Mouse (Mus musculus) embryonic facial prominence, embryonic 14.5 days (tissue): ENCODE measurements around the gene Ints6. TPM values are rescaled to one million over a fixed set of nuclear protein-coding genes. Genes with fewer than 3 reads are reported as not detected.

Source experiments
- ATAC-seq: fragments of 200-750 bp; cut with Nextera tagmentation; 2 replicates; pipeline ENCODE4 v1.8.0; 2017; ENCODE audit warnings: low read depth, moderate number of reproducible peaks, moderate TSS enrichment
- DNase-seq: peaks from one replicate; pipeline ENCODE4 v3.0.0-alpha.2; 2015; ENCODE audit warnings: low spot score
- H3K27ac ChIP-seq: fragments of 300-500 bp; sonication (generic); replicated peaks from 2 replicates; pipeline ENCODE4 v1.5.1; 2014; ENCODE audit warnings: low read depth, mild to moderate bottlenecking, low read length, moderate library complexity
- H3K27me3 ChIP-seq: fragments of 300-500 bp; sonication (generic); replicated peaks from 2 replicates; pipeline ENCODE4 v1.6.1; 2014; ENCODE audit warnings: low read length; ENCODE audit not compliant: control insufficient read depth, insufficient read depth
- H3K36me3 ChIP-seq: fragments of 300-500 bp; sonication (generic); 2 replicates; pipeline ENCODE4 v1.6.1; 2014; ENCODE audit warnings: low read length, mixed read lengths; ENCODE audit not compliant: control insufficient read depth, insufficient read depth
- H3K4me1 ChIP-seq: fragments of 300-500 bp; sonication (generic); 2 replicates; pipeline ENCODE4 v1.6.1; 2014; ENCODE audit warnings: antibody characterized with exemption, low read length; ENCODE audit not compliant: control insufficient read depth, insufficient read depth
- H3K4me2 ChIP-seq: fragments of 300-500 bp; sonication (generic); 2 replicates; pipeline ENCODE4 v1.6.1; 2014; ENCODE audit warnings: low read depth, mild to moderate bottlenecking, low read length, moderate library complexity, mixed read lengths
- H3K4me3 ChIP-seq: fragments of 300-500 bp; sonication (generic); 2 replicates; pipeline ENCODE4 v1.5.1; 2014; ENCODE audit warnings: low read depth, mild to moderate bottlenecking, low read length
- H3K9ac ChIP-seq: fragments of 300-500 bp; sonication (generic); 2 replicates; pipeline ENCODE4 v1.6.1; 2014; ENCODE audit warnings: low read depth, mild to moderate bottlenecking, low read length, moderate library complexity, mixed read lengths
- H3K9me3 ChIP-seq: fragments of 300-500 bp; sonication (generic); 2 replicates; pipeline ENCODE4 v1.6.1; 2016; ENCODE audit warnings: low read length; ENCODE audit not compliant: control insufficient read depth
- WGBS: fragments of 180-500 bp; shearing (Covaris S2); extraction: QIAGEN DNeasy Blood & Tissue Kit; methylation state at CpG from one replicate; pipeline ENCODE4 v1.1.7; 2014; 5-methylcytosine and 5-hydroxymethylcytosine counted together
- polyA plus RNA-seq: library from polyadenylated mRNA; unstranded; fragments of >200 nt; fragmentation: Nextera tagmentation; extraction: Ambion mirVana; gene quantifications from 2 replicates; pipeline ENCODE4 v1.2.1, GENCODE M21; 2014

The Ints6 gene
- polyA plus RNA-seq, 1 experiment from 2014 or later = 26.6 TPM

DNA sequence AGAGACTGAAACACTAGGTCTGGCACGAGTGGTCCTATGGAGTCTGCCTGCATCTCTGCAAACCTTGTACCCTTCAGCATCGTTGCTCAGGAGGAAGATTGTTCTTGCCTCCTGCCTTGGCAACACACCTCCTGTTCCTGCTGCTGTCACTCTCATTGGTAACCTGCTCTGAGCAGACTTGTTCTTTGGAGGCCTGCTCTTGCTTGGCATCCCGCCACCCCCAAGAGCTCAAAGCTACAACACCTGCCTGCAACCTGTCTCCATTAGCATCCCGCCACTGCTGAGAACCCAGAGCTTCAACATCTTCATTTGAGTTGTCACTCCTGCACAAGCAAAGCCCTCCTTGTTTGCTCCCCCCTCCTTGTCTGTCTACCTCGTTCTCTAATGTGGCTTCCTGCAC, 133.0 kb downstream of the Ints6 start:
- DNase-seq = no peak
- H3K9me3 ChIP-seq = peaks cover 4% of the 10 kb centered on the region; the same call in 1 of the 2 replicates
- 85% methylated on average over 5 of the region's 5 CpGs for WGBS
- no peak overlapping the region for H3K4me3 ChIP-seq
- no peaks in the 10 kb centered on the region for H3K36me3 ChIP-seq
- no peak overlapping the region for H3K9ac ChIP-seq
- H3K27ac ChIP-seq = no peak overlapping the region
- H3K4me1 ChIP-seq = no peaks in the 10 kb centered on the region
- no peaks in the 10 kb centered on the region for H3K27me3 ChIP-seq
- ATAC-seq = no peak
- H3K4me2 ChIP-seq = no peak overlapping the region

Other genes starting within 250 kb of the Ints6 start
- gene Fam124a, start 205.4 kb downstream of the Ints6 start, polyA plus RNA-seq = 3.2 and 3.8 TPM in 2 replicates
- gene Gm4131, start 194.2 kb downstream of the Ints6 start, polyA plus RNA-seq = 0.28 TPM in 1 of 2 replicates, not detected in the other
- gene Serpine3, start 97.5 kb downstream of the Ints6 start, polyA plus RNA-seq = 0.42 TPM in 1 of 2 replicates, not detected in the other
- 11.6 and 13.7 TPM in 2 replicates for gene Wdfy2, start 76.5 kb upstream of the Ints6 start, polyA plus RNA-seq
- gene Defb48, start 223.3 kb upstream of the Ints6 start, polyA plus RNA-seq = not detected in 2 replicates
- not detected in 2 replicates for gene Defb47, start 236.9 kb upstream of the Ints6 start, polyA plus RNA-seq